Mouse (Mus musculus) heart, adult 8-10 months (tissue): ENCODE data around the gene Creb5. TPM values are rescaled to one million over a fixed set of nuclear protein-coding genes. Genes with fewer than 3 reads are reported as not detected.
"Not testable (repeated sequence)": the region's sequence is repeated elsewhere in the genome, so short reads cannot be mapped to it uniquely, and the experiment has no call there.

Experiments
- DNase-seq: peaks from one replicate; pipeline ENCODE4 v3.0.0; 2022; ENCODE audit warnings: low spot score
- total RNA-seq, 4 experiments: library from RNA; stranded (reverse); gene quantifications; 2 replicates each; pipeline ENCODE4 v1.2.4; 2022

Gene Creb5
- total RNA-seq, 4 experiments from 2014 or later, result 4.5 to 9.9 (median 8.2) TPM

DNA sequence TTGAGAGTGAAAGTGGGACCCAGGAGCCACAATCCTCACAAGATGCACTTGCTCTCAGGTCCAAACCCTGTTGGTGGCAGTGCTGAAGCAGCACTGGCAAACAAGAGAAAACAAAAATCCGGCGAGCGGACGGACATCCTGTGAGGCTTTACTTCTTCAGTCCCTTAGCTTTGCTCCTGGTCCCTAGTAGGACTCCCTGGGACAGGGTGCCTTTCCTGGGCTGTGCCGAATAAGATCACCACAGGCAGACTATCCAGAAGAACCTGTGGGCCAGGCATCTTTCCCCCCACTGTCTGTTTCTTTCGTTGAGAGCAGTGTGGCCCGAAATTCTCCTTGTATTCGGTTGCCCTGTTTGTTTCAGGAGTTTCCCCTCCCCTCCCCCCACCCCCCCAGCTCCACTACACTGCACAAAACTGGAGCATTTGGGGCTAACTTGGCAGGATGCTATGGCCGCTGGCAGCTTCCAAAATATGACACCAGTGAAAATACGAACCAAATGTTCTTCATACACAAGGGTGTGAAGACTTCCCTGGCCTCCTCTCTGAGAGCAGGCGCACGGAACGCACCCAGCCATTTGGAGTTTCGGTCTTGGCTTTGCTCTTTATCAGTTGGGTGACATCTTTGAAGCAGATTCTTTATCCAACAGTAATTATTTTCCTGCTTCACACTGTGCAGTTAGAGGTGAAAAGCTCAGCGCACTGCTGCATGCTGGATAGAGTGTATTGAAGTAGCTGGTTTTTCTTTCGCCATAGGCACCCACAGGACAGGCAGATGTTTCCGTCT lies 32.7 kb downstream of the Creb5 start:
- peak; percentile 53 for DNase-seq

GRCm38 (mm10) chr6:53337398-53337797 lies 50.3 kb downstream of the Creb5 start:
- DNase-seq, result peak; percentile 70

DNA sequence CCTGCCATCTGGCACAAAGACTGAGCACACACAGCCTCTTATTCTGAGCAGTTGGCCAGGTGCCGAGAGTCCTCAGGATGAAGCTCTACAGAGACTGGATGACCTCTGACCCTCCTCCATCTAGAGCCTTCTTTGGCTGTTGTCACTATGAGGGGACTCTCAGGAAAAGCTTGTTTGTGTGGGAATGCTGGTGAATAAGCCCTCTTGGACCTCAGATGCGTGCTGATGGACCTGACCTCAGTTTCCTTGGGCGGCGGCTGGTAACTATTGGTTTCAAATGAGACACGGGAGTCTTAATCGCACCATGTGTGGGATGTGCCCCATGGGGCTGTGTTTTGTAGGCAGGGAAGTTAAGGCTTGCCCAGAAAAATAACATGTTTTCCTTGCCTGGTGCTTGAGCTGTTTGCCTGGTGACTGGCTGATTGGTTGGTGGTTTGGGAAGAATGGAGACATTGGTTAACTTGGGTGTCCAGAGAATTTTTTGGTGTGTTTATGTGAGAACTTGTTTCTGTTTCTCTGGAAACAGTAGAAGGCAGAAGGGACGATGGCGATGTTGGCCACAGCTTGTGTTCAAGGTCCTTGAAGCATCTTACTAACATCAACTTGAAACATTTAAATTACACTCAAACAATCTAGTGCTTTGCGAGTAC lies 65.4 kb downstream of the Creb5 start:
- peak; percentile 31 for DNase-seq

DNA sequence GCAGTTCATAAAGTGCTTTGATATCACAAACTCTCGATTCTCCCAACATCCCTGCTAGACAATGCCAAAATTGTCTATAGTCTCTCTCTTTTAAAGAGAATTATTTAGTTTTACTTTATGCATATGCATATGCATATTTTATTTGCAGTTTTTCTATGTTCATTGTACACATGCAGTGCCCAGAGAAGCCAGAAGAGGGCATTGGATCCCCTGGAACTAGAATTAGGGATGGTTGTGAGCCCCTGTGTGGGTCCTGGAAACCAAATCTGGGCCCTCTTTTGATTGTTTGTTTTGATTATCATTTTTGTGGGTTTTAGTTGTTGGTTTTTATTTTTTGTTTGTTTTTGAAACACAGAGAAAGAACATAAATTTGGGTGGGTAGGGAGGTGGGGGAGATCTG lies 69.3 kb downstream of the Creb5 start:
- DNase-seq, result no peak

GRCm38 (mm10) chr6:53363535-53363934 lies 76.5 kb downstream of the Creb5 start:
- no peak for DNase-seq

- DNase-seq, result peak; percentile 24
Observed at GRCm38 (mm10) chr6:53363981-53364391, 76.9 kb downstream of the Creb5 start.

GRCm38 (mm10) chr6:53369147-53369546 lies 82.1 kb downstream of the Creb5 start:
- no peak for DNase-seq

DNA sequence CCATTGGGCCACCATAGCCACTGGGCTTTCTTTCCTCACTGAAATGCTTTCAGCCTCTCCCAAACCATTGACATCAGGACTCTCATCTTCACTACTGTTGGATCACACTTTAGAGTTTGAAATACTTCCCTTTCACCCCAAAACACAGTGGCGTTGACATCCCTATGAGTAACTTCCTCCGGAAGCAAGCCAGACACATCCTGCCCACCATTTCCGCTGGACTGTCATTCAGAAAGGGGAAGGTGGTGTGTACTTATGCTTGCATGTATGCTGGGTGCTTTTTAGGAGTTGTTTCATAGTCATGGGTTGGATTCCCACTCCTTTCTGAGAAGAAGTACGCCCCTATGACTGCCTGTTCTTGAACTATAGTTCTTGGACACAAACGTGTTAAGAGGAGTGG lies 82.9 kb downstream of the Creb5 start:
- peak; percentile 44 for DNase-seq

DNA sequence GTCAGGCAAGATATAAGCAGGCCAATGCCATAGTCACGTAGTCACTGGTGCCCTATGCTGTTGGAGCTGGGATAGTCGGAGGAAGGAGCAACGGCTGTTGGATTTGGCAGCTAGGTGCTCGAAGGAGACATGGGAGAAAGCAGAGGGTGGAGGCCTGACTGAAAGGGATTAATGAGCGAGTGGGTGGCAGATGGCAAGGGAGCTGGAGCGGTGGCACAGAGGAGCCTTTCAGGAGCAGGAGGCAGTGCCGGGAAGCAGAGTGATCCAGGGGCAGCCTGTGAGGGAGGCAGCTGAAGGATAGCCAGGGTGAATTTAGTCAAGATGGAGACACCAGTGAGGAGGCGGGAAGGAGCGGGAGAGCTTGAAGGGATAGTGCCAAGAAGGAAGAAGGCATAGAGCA lies 84.9 kb downstream of the Creb5 start:
- DNase-seq, result no peak

- DNase-seq, result no peak
Observed at GRCm38 (mm10) chr6:53374315-53374941, 87.4 kb downstream of the Creb5 start.

GRCm38 (mm10) chr6:53389277-53389676 lies 102.2 kb downstream of the Creb5 start:
- DNase-seq, result no peak

GRCm38 (mm10) chr6:53390413-53390812 lies 103.3 kb downstream of the Creb5 start:
- peak; percentile 58 for DNase-seq

DNA sequence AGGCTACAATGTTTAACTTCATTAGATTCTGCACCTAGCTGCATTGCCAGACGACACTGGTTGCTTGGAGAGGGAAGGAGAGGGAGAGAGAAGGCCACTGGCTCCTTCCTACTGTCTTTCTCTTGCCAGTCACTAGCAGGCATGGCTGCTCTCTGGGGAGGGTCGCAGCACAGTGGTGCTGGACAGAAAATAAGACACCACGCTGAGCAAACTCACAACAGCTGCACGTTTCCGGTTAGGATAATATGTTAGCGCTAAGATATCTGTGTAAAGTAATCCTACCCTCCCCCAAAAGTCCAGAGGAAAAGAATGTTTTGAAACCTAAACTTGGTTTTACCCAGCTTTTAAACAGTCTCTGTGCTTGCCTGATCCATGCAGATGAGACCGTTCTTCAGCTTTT lies 107.0 kb downstream of the Creb5 start:
- no peak for DNase-seq

GRCm38 (mm10) chr6:53395208-53395607 lies 108.1 kb downstream of the Creb5 start:
- DNase-seq, result no peak

DNA sequence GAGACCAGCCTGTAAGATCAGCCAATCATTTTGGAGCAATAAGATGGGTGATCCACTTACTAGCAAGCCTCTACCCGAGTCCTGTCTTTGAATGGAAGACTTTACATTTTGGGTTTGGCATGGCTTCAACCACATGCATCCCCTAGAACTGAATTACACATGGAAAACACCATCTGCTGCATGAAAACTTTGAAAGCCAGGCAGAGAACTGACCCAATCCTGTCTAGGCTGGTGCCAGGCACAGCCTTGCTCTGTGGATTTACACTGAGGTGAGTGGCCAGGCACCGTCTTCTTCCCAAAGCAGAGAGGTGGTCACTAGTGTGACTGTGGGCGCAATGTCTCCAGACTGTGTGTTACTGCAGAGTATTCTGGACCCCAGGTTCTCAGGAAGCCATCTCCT lies 109.4 kb downstream of the Creb5 start:
- no peak for DNase-seq

DNA sequence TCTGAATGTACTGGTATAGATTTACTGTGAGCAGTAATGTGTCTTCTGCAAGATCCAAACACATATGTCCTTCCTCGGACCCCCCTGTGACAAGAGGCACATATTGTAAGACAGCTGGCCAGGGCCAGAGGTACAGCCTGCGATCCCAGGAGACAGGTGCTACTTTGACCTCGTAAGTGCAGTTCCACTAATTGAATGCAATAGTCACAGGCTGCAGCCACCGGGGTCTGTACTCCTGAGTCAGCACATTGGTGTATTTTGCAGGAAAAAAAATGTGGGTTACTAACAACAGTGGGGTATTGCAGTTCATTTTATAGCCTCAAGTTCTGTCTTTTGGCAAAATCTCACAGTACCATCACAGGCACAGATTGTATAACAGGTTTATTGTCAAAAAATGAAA lies 110.7 kb downstream of the Creb5 start:
- DNase-seq, result no peak

DNA sequence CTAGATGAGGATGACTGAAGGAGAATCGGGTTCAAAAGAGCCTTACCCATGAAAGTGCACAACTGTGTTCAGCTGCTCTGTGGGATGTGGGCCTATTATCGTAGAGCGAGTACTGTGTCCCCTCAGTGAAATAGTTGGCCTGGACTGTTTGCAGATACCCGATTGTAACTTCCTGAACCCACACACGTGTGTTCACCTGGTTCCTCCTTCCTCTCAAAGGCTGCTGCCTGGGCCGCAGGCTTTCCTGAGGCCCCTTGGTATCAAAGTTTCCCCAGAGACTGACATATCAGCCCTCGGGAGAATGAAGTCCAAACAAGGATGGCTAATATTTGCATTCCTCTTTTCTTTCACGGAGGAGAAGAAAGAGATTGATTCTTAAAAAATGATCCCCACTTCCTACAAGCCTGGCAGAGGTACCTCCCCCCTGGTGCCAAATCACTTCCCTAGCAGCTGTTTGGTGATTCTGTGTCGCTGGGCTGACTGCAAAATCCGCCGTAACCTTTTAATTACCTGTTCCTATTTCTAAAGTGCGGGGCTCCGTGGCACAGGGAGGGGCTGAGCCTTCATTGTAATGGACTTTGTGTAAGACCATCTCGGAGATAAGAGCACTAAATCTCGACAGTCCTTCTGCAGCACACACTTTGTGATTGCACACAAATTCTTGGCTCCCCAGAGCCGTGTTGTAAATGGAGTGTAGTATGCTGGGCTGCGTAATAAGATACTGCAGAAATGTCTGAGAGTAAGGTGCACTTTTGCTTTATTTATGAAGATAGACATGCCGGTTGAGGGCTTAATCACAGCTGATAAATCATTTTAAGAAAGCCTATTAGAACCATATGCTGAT lies 111.4 kb downstream of the Creb5 start:
- no peak for DNase-seq

DNA sequence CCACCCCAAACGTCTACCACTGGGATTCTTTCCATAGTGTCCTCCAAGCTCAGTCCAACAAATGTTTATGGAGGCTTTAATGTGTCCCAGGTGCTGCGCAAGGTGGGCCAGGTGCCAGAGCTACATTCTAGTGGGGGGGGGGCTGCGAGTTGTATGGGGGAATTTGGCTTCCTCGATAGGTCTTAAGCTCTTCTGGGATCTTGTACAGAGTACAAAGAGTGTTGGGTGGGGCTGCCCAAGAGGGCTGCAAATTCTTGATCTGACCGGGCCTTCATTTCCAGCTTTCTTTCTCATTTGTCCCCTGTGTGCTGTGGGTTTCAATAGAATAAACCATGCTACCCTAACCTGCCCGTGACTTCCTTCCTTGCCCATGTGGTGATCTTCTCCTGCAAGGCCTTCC lies 114.3 kb downstream of the Creb5 start:
- no peak for DNase-seq

DNA sequence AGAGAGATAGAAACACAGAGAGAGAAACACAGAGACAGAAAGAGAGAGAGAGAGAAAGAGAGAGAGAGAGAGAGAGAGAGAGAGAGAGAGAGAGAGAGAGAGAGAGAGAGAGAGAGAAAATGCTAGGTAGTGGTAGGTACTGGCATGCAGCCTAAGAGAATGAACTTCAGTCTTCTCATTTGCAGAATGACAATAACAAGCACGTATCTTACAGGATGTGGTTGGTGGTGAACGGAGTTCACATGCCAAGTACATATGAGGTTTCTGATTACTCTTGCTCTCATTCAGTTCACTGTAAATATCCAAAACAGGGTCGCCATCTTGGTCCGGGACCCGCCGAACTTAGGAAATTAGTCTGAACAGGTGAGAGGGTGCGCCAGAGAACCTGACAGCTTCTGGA lies 115.5 kb downstream of the Creb5 start:
- DNase-seq, result not testable (repeated sequence)

DNA sequence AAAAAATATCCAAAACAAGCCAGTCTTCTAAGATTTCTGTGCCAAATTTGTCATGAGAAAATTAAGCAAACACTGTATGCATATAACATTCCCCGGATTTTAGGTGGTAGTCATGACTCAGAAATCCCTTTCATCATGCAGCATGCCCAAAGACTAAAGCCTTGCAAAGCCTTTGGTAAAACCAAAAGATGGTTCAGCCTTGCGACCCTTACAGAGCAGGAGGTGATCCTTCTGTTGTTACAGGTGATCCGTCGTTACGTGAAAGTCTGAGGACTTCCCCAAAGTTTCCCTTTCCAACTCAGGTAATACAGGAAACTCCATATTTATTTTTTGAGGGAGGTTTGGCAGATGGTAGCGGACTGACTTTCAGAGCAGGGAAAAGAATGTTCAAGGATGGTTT lies 122.1 kb downstream of the Creb5 start:
- no peak for DNase-seq

DNA sequence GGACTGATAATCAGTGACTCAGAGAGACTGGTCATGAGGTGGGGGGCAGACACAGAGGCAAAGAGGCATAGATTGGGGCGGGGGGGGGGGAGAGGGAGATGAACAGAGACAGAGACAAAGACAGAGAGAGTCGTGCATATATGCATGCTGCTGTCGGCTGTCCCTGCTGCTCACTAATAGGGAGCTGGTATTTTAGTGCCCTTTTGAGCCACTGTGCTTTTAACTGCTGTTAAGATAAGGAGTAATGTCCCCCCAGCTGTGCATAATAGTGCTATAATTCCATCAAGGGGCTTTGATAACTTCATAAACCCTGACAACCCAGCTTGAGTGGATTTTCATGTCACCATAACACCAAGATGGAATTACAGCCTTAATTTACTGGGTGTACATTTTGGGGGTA lies 134.3 kb downstream of the Creb5 start:
- DNase-seq, result no peak

DNA sequence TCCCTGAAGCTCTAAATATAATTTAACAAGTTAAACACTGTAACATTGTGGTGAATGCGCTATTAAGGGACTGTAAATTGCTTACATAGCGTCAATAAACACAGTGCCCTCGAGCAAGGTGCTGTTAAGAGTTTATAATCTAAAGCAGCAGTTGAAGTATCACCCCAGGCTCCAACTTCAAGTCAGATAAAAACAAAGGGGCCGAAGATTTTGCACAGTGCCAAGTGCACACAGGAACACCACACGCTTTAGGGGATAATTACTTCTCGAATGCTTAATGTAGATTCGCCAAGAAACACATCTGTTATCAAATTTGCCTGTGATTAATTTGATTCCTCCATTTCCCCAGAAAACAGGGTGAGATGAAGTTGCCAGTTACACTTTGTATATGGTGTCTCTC lies 142.3 kb downstream of the Creb5 start:
- no peak for DNase-seq
